Mouse (Mus musculus) ovary, postnatal 36 days (tissue): ENCODE measurements around the gene Tmem203.

Experiments
- DNase-seq: peaks from one replicate; pipeline ENCODE4 v3.0.0; 2022; ENCODE audit warnings: low spot score, mixed read lengths

Gene Tmem203

DNA sequence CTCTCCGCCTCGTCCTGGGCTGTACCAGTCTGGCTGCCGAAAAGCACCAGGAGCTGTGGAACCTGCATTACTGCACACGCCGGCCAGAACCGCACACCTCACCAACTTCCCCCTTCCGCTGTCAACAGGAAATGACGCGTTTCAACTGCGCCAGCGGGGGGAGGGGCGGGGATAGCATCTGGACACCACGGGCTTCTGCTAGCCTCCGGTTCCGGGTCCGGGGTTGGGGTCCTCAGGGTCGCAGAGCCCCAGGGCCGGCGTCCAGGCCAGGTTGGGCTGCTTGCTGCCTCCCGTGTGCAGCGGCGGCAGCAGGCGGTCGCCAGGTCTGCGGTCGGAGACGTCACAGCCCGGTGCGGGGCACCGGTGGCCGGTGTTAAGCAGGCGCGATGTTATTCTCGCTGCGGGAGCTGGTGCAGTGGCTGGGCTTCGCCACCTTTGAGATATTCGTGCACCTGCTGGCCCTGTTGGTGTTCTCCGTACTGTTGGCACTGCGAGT lies at the start of gene Tmem203:
Tmem203 (plus strand) TSS at position 156 of the 496 bp plus-strand sequence.
- DNase-seq, result peak; percentile 84

DNA sequence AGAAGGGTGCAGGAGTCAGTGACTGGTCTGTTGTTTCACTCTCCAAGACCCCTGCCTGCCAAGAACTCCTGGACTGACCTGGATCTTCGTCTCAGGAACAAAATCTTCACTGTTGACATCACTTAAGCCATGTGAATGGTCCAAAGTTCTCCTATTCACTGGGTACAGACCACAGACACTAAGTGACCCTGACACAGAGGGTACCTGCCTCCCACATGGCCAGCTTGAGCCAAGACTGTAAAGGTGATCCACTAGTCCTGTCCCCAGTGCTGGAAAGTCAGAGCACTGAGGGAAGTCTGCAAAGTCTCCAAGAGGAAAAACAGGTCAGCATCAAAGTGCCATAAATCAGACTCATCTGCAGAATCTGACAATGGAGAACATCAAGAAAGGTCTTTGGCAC lies 47.6 kb upstream of the Tmem203 start:
- no peak for DNase-seq

DNA sequence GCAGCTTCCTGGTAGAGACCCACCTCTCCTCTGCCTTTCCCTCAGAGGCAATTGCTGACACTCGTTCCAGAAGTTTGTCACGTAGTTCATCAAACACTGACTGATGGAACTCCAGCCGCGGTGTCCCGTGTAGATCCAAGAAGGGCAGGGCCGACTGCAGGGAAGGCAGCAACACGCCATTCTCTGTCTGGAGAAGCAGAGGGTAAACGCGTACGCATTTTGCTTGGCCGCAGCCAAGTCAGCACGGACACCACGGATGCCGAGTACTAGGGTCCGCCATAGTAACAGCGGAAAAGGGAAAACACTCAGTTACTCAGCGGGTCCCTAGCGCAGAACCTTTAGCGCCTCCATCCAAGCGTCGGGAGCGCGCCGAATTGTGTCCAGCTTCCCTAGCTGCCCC lies 44.6 kb upstream of the Tmem203 start:
- no peak for DNase-seq

DNA sequence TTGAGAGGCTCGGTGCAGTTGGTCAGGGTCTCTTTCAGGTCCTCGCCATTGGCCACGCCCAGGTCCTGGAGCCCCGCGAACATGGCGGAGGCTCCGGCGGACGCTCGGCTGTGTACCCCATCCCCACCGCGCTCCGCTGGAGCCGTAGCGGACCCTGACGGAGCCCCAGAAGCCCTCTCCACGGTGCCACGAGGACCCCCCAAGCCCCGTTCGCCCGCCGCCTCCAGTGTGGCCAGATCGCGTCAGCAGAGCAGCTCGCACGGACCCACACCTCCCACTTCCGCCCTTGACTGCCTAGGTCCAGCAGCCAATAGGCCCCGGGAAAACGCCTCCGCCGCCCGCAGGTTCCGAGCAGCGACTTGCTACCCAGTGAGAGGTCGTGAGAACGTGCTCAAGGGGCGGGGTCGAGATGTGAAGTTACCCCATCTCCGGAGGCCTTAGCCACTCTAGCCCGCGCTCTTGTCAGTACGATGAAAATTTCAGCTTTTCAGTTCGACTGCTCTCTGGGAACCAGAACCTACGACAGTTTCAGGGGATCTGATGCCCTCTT lies 44.0 kb upstream of the Tmem203 start, which contains the start of gene Nelfb:
Nelfb (minus strand) TSS at position 369 of the 550 bp plus-strand sequence.
- peak; percentile 90 for DNase-seq

DNA sequence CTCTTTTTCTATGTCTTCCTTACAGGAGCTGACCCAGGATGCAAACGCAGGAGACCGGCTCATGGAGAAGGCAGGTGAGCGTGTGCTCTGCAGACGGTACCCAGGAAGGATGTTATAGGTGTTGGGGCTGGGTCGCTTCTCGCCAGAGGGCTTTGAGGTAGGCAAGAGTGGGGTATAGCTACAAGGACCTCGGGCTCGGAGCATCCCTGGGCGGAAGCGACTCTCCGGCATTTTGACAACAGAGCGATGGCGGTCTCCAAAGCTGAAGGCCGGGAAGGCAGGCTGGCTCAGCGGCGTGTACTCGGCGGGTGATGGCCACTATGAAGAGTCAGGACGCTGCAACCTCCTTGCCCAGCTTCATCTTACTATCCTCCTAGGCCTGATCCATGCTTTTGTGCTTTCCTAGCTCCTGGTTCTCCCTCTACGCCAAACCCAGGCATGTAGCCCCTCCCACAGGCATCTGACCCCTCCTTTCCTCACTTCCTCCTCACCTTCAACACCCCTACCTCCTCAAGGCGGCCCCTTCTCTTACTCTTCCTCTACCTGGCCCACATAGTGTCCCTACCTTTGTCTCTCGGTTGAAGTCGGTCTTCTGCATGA lies 41.9 kb upstream of the Tmem203 start:
- DNase-seq, result no peak

DNA sequence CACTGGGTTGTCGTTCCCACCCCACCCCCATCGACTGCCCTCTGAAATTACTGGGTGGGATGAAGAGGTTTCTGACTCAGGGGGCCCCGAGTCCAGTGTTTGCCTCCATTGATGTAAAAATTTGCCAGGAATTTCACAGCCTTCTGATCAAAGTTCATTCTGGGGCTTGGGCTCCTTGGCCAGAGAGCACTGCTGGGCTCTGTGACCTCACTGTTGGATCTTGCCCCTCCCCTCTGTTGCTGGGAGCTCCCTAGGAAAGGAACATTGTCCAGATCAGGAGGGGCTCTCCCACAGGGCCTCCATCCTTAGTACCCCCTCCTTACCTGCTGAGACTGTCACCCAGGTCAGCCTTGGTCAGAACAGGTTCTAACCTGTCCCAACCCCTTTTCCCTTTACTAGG lies 40.8 kb upstream of the Tmem203 start, which contains the start of gene Stpg3:
Stpg3 (minus strand) TSS at position 194 of the 400 bp plus-strand sequence.
- DNase-seq, result no peak

DNA sequence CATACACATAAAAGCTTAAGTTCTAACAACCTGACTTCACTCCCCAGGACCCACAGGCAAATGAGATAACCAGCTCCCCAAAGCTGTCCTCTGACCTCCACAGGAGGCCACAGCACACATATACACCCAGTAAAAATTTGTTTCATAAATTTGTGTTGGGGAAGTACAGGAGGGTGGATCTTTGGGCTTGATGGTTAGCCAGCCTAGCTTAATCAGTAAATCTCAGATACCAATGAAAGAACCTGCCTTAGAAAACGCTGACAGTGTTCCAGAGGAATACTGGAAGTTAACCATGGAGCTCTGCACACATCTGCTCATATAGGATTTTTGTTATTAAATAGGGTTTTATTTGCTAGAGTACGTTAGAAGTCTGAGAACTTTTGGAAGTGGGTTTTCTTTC lies 37.6 kb upstream of the Tmem203 start:
- DNase-seq, result no peak

DNA sequence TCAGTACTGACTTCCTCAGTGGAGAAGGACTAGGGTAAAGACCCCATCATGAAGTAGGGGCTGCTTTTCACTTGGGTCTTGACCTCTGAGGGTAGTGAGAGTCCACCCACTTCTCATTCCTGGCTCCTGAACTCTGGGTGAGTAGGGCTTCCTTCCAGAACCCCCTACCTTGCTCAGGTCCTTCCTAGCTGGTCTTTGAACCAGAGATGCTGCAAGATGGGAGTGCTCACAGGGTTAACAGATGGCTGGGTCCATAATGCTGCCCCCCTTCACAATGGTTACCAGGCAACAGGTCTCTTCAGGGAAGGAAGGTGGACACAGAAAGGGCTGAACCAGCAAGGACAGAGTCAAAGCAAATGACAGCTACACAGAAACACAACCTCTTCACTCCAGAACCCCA lies 36.8 kb upstream of the Tmem203 start, which contains the start of gene Fam166a:
Fam166a (plus strand) TSS at position 301 of the 400 bp plus-strand sequence.
- DNase-seq, result no peak

DNA sequence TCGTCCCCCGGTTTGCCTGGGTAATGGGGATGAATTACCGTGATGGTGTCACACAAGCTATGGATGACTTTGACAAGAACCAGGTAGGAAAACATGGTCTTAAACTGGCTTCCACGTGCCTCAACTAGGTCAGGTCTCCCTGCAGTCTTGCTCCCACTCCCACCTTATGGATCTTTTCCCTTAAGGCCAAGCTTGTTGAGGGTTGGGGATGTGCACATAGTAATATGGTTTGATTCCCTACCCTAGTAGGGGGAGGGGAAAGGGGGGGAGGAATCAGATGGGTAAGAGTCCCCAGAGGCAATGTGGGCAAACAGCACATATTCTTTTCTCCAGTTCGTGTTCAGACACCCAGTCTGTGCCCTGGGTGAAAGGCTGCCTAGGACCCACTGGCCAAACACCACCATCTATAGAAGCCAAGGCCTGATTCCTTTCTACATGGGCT lies 33.9 kb upstream of the Tmem203 start:
- DNase-seq, result no peak

DNA sequence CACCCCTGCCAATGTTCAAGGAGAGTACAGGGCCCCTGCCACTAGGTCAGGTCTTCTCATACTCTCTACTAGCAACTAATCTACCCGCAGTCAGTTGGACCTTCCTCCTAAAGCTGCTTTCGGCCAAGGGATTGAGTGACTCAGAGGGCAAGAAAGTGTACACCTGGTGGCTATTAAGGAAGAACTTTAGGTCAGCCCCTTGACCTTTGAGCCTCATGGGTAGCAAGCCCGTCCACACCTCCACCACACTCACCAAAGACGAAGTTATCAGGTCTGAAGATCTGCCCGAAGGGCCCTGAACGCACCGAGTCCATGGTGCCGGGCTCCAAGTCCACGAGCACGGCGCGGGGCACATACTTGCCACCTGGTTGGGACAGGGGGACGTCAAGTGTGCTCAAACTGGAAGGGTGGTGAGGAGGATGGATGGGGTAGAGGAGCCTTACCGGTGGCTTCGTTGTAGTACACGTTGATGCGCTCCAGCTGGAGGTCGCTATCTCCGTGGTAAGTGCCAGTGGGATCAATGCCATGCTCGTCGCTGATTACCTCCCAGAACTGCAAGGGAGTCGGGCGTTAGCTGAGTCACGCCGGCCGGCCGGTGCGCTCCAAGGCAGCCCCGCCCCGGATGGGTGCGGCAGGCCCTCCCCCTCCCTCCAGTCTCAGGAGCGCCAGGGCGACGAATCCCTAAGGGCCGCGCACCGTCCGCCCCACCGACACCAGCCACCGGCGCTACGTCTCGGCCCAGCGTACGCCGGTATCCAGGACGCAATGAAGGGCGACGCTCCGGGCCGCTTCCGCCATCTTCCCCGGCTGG lies 31.4 kb upstream of the Tmem203 start:
- DNase-seq, result peak; percentile 80

DNA sequence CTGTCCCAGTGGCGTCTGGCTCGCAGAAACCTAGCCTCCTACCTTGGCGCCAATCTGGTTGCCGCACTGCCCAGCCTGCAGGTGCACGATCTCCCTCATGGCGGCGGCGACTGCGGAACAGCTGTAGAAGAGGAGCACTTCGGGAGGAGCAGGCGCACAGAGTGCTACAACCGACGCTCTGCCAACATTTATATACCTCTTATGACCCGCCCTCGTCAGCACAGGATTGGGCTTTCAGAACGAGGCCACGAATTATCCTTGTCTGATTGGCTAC lies 30.8 kb upstream of the Tmem203 start, which contains the start of gene Tubb4b:
Tubb4b (minus strand) TSS at position 211 of the 274 bp plus-strand sequence.
- no peak for DNase-seq

DNA sequence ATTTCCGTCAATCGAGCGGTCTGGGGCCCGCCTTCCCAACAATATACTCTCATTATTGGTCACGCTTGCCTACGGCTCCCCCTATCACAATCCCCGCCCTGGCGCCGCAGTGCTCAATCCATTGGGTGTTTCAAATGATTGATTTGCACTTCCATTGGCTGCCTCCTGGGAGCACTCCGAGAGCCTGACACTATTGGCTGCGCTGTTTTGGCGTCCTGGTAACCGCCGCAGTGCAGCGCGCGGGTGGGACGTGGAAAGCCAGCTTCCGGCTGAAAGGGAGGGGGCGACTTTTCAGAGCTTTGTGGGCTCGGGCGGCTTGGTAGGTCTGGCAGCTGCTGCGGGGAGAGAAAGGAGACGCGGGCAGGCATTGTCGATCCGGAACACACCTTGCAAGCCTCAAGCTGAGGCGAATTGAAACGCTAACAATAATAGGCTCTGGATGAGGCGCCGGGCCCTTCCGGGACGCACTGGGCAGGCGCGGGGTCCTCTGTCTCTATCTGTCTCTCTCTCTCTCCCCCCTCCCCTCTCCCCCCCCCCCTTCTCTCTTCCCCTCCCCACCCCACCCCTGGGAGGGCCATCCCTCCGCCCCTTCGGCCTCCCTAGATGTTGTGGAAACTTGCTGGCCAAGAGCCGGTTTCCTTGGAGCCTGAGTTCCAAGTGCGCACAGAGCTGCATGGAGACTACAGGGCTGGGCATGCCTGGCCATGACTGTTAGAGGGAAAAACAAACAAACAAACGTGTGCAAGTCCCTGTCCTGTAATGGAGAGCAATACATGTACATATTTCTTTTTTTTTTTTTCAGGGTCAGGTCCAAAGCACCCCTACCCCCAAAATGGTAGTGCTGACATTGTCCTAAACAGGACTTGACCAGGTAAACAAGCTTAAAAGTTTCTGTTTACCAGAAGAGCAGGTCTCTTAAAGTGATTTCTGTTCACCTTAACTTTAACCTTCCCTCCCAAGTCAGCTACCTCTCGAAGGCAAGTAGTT lies 30.2 kb upstream of the Tmem203 start:
- peak; percentile 96 for DNase-seq

DNA sequence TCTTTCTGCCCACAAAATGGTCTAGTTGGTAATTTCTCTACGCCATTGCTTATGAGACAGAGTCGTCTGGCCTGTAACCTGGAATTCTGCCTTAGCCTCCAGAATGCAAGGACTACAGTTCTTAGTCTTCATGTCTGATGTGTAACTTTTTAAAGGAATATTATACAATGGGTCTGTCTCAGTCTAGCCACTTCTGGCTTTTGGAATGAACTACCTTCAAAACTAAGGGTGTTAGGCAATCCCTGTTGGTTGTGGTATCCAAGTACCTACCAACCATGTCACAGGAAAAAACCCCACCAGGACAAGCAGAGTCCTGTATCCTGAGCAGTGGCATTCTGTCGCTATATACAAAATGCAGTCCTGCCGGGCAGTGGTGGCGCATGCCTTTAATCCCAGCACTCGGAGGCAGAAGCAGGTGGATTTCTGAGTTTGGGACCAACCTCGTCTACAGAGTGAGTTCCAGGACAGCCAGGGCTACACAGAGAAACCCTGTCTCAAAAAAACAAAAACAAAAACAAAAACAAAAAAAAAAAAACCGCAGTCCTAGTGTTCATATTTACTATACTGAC lies 29.3 kb upstream of the Tmem203 start:
- DNase-seq, result no peak

DNA sequence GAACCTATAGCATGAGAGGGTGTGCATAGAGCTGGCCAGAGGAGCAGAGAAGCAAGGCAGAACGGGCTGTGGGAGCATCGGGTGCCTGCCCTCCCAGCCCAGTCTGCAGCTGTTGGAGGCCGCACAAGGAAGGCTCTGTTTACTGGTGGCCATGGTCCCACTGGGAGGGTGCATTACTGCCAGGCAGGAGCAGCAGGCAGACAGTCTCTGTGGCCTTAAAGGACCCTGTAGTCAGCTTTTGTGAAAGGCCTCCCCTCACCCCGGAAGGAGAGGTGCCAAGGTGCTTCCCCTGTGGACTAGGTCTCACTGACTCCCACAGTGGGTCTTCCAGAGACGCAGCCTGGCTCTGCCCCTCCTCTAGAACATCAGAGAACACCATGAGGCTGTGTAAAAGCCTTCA lies 28.4 kb upstream of the Tmem203 start:
- DNase-seq, result no peak

DNA sequence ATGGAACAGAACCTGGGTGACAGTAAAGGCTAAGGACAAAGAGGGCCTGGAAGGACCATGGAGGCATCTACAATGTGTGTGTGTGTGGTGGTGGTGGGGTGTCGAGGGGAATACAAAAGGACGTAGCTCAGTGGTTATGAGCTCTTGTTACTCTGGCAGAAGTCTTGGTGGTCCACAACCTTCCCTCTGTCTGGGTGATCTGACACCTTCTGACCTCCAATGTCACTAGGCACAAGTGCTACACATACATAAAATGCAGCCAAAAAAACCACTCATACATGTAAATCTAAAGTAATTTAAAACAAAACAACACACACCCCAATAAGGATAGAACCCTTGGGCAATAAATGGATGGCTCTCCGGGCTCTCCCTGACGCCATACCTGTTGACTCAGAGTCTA lies 27.8 kb upstream of the Tmem203 start:
- no peak for DNase-seq

DNA sequence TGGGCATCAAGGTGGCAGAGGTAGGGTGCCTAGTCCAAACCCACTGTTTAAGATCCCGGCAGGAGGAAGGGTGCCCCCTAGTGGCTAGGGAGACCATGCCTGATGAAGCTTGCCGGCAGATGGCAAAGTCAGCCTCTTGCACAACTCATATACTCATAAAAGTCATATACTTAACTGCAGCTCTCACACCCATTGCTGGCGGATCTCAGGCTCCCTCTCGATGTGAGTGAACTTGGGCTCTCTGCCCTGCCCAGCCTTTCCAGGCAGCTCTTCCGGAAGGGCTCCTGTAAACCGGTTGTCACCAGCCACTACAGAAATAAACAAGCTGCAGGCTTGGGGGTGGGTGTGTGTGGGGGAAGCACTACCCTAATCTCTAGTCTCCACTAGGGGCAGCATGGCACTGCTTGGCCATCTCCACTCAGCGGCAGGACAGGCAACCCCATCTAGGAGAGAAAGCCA lies 26.8 kb upstream of the Tmem203 start:
- peak; percentile 77 for DNase-seq

DNA sequence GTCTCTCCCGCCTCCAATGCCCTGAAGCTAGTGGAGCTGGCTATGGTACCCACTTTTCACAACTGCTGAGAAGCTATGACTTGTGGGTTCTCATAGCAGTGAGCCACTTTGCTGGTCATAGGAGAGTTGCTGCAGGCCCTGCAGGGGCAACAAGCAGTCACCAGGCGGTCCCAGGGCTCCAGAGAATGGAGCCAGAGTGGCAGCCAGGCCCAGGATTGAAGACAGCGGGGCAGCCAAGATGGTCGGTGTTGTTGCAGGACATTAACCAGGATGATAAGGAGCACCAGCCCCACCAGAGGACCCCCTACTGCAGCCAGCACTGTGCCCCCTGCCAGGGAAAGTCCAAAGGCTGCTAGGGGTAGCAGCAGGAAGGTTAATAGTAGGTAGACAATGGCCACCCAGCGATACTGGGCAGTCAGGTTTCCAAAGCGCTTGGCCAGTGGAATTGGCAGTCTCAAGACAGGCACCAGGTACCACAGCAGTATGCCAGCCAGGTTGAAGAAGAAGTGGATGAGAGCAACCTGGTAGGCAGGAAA lies 26.2 kb upstream of the Tmem203 start:
- DNase-seq, result no peak

DNA sequence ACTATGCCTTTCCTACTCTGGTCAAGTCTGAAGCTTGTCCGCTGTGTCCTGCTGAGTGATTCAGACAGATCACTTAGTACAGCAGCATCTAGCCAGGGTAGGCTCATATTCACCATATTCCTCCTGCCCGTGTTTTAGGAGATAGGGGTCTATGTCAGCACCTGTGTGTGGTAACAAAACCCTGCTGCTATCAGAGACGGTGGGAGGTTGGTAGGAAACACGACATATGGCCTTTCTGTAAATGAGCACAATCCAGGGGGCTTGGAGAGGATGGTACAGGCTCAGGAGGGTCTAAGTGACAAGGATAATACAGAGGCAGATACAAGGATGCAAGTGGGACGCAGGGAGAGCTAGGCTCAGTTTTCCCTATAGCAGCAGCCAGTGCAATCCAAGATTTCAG lies 25.7 kb upstream of the Tmem203 start:
- DNase-seq, result no peak

DNA sequence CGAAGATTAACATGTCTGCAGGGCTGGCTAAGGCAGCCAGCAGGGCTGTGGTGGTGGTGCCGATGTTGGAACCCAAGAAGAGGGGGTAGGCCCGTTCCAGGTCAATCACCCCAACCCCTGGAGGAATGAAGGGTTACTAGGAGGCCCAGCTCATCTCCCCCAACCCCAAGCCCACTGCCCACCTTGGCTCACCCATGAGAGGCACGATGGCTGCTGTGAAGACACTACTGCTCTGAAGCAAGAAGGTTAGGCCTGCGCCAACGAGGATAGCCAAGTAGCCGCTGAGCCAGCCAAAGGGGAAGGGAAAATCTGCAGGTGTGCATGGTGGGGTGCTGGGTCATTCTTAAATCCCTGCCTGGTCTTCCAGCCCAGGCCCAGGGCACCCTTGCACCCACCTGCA lies 24.7 kb upstream of the Tmem203 start:
- DNase-seq, result no peak

DNA sequence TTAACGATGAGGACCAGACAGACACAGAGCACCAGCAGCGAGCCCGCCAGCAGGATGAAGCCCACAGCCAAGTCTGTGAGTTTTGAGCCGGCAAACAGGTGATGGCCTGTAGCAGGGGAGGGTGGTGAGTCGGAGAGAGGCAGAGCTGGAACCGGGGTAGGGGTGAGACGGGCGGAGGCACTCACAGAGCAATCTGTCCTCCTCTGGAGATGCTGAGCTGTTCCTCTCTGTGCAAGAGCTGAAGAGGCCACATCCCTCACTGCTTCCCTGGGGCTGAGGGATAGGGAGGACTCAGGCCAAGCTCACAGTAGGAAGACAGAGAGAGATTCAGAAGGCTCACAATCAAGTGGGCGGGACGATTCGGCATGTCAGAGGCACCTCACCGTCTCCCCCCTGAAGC lies 24.2 kb upstream of the Tmem203 start:
- DNase-seq, result no peak

DNA sequence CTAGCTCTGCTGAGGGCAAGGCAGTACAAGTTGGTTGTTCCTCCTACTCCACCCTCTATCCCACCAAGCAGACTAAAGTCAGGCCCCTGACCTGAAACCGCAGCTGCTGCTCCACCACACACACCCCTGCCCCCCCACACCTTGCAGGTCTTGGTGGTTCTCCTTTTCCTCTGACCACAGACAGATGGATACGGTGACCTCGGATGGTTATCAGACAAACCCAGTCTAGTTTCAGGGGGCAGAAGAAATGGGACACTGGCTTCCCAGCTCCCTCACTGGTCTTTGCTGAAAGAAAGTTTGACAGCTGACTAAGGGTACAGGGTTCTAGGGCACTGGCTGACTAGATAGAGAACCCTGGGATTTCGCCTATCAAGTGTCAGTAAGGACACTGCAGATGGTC lies 21.8 kb upstream of the Tmem203 start:
- no peak for DNase-seq
